Mouse (Mus musculus): ENCODE measurements at regions not wholly inside any gene's neighbourhood (a gene's known extent, or its start where the extent isn't known, plus 50 kb on each side); places are given as distances from the start of the nearest gene placed in this dataset.

GRCm38 (mm10) chr14:48330965-48331622 lies 114.8 kb upstream of the Tmem260 start:
- peak overlapping the region; percentile 44 for H3K4me2 ChIP-seq
- 0 out of 2 replicates have a peak overlapping the region, but pooled peaks have one; percentile 18 for H3K9ac ChIP-seq (replicated peaks)
- no peaks in the 10 kb centered on the region for H3K9me3 ChIP-seq
- H3K36me3 ChIP-seq = no peaks in the 10 kb centered on the region
- ATAC-seq (ENCODE audit: insufficient number of reproducible peaks, insufficient read depth, low FRiP score, low TSS enrichment, low read depth) = peak; percentile 70
- peak overlapping the region; percentile 70 for H3K27ac ChIP-seq
- peaks cover 52% of the 10 kb centered on the region for H3K4me1 ChIP-seq (replicated peaks)
- WGBS = 0% methylated on average over 4 of the region's 4 CpGs
- no peaks in the 10 kb centered on the region for H3K27me3 ChIP-seq
- H3K4me3 ChIP-seq (replicated peaks) = no peak overlapping the region

- Histone ChIP-seq H3K4me2 (peak overlapping the region; percentile 44), H3K4me1 (replicated peaks) (peaks cover 53% of the 10 kb centered on the region), H3K27ac (peak overlapping the region; percentile 70), H3K36me3 (no peaks in the 10 kb centered on the region), H3K4me3 (replicated peaks) (no peak overlapping the region), H3K27me3 (no peaks in the 10 kb centered on the region), H3K9ac (replicated peaks) (no peak overlapping the region), H3K9me3 (no peaks in the 10 kb centered on the region)
- 23% methylated on average over 2 of the region's 2 CpGs for WGBS
- no peak for ATAC-seq (ENCODE audit: insufficient number of reproducible peaks, insufficient read depth, low FRiP score, low TSS enrichment, low read depth)
These were observed 114.3 kb upstream of the Tmem260 start for GRCm38 (mm10) chr14:48331623-48332000.

GRCm38 (mm10) chr14:48332193-48332592 lies 113.7 kb upstream of the Tmem260 start:
- H3K4me2 ChIP-seq = peak overlapping the region; percentile 11; the same call in 1 of the 2 replicates
- no peak overlapping the region for H3K4me3 ChIP-seq (replicated peaks)
- H3K27ac ChIP-seq = peak overlapping the region; percentile 77
- no peaks in the 10 kb centered on the region for H3K9me3 ChIP-seq
- H3K27me3 ChIP-seq = no peaks in the 10 kb centered on the region
- ATAC-seq (ENCODE audit: insufficient number of reproducible peaks, insufficient read depth, low FRiP score, low TSS enrichment, low read depth) = peak; percentile 61; the same call in 1 of the 2 replicates
- H3K4me1 ChIP-seq (replicated peaks) = peaks cover 59% of the 10 kb centered on the region
- H3K9ac ChIP-seq (replicated peaks) = no peak overlapping the region
- WGBS = 11% methylated on average over 2 of the region's 2 CpGs
- no peaks in the 10 kb centered on the region for H3K36me3 ChIP-seq

GRCm38 (mm10) chr14:48332660-48333059 lies 113.3 kb upstream of the Tmem260 start:
- ATAC-seq (ENCODE audit: insufficient number of reproducible peaks, insufficient read depth, low FRiP score, low TSS enrichment, low read depth) = no peak
- Histone ChIP-seq H3K27me3 (no peaks in the 10 kb centered on the region), H3K9me3 (no peaks in the 10 kb centered on the region), H3K36me3 (no peaks in the 10 kb centered on the region), H3K4me2 (peak overlapping the region; percentile 11; the same call in 1 of the 2 replicates), H3K9ac (replicated peaks) (no peak overlapping the region), H3K4me1 (replicated peaks) (peaks cover 59% of the 10 kb centered on the region), H3K27ac (peak overlapping the region; percentile 77), H3K4me3 (replicated peaks) (no peak overlapping the region)
- WGBS = 18% methylated on average over 4 of the region's 4 CpGs

- Histone ChIP-seq H3K27me3 (no peaks in the 10 kb centered on the region), H3K4me3 (replicated peaks) (no peak overlapping the region), H3K4me1 (replicated peaks) (peaks cover 59% of the 10 kb centered on the region), H3K27ac (no peak overlapping the region), H3K36me3 (no peaks in the 10 kb centered on the region), H3K9me3 (no peaks in the 10 kb centered on the region), H3K4me2 (no peak overlapping the region; the same call in 1 of the 2 replicates), H3K9ac (replicated peaks) (no peak overlapping the region)
- ATAC-seq (ENCODE audit: insufficient number of reproducible peaks, insufficient read depth, low FRiP score, low TSS enrichment, low read depth) = no peak
- 37% methylated on average over 8 of the region's 8 CpGs for WGBS
These were observed 111.7 kb upstream of the Tmem260 start for GRCm38 (mm10) chr14:48334106-48334809.

GRCm38 (mm10) chr14:48339434-48339833 lies 106.5 kb upstream of the Tmem260 start:
- H3K4me2 ChIP-seq = no peak overlapping the region
- H3K4me1 ChIP-seq (replicated peaks) = peaks cover 29% of the 10 kb centered on the region
- no peak for ATAC-seq (ENCODE audit: insufficient number of reproducible peaks, insufficient read depth, low FRiP score, low TSS enrichment, low read depth)
- WGBS = 79% methylated on average over 4 of the region's 4 CpGs
- H3K27me3 ChIP-seq = no peaks in the 10 kb centered on the region
- no peak overlapping the region for H3K4me3 ChIP-seq (replicated peaks)
- no peaks in the 10 kb centered on the region for H3K9me3 ChIP-seq
- H3K36me3 ChIP-seq = no peaks in the 10 kb centered on the region
- no peak overlapping the region for H3K27ac ChIP-seq
- H3K9ac ChIP-seq (replicated peaks) = no peak overlapping the region

- H3K9ac ChIP-seq (replicated peaks) = no peak overlapping the region
- no peak overlapping the region for H3K4me3 ChIP-seq (replicated peaks)
- no peaks in the 10 kb centered on the region for H3K27me3 ChIP-seq
- H3K4me2 ChIP-seq = no peak overlapping the region
- H3K4me1 ChIP-seq (replicated peaks) = peaks cover 7% of the 10 kb centered on the region
- no peak for ATAC-seq (ENCODE audit: insufficient number of reproducible peaks, insufficient read depth, low FRiP score, low TSS enrichment, low read depth)
- no peaks in the 10 kb centered on the region for H3K9me3 ChIP-seq
- H3K36me3 ChIP-seq = no peaks in the 10 kb centered on the region
- 68% methylated on average over 7 of the region's 7 CpGs for WGBS
- no peak overlapping the region for H3K27ac ChIP-seq
These were observed 103.0 kb upstream of the Tmem260 start for GRCm38 (mm10) chr14:48342944-48343343.

- H3K27me3 ChIP-seq = no peaks in the 10 kb centered on the region
- no peak overlapping the region for H3K27ac ChIP-seq
- peaks cover 23% of the 10 kb centered on the region for H3K4me1 ChIP-seq (replicated peaks)
- H3K9me3 ChIP-seq = no peaks in the 10 kb centered on the region
- H3K36me3 ChIP-seq = no peaks in the 10 kb centered on the region
- no peak for ATAC-seq (ENCODE audit: insufficient number of reproducible peaks, insufficient read depth, low FRiP score, low TSS enrichment, low read depth)
- no peak overlapping the region for H3K4me3 ChIP-seq (replicated peaks)
- no peak overlapping the region for H3K9ac ChIP-seq (replicated peaks)
- 79% methylated on average over 7 of the region's 7 CpGs for WGBS
- H3K4me2 ChIP-seq = no peak overlapping the region
These were observed 100.0 kb upstream of the Tmem260 start for GRCm38 (mm10) chr14:48345956-48346355.

GRCm38 (mm10) chr14:48349392-48350044 lies 96.4 kb upstream of the Tmem260 start:
- H3K9me3 ChIP-seq = no peaks in the 10 kb centered on the region
- no peaks in the 10 kb centered on the region for H3K27me3 ChIP-seq
- WGBS = 23% methylated on average over 9 of the region's 9 CpGs
- no peak overlapping the region for H3K4me3 ChIP-seq (replicated peaks)
- H3K27ac ChIP-seq = 0 out of 2 replicates have a peak overlapping the region, but pooled peaks have one; percentile 35
- peak; percentile 70 for ATAC-seq (ENCODE audit: insufficient number of reproducible peaks, insufficient read depth, low FRiP score, low TSS enrichment, low read depth)
- no peaks in the 10 kb centered on the region for H3K36me3 ChIP-seq
- peaks cover 24% of the 10 kb centered on the region for H3K4me1 ChIP-seq (replicated peaks)
- no peak overlapping the region for H3K9ac ChIP-seq (replicated peaks)
- H3K4me2 ChIP-seq = peak overlapping the region; percentile 45

GRCm38 (mm10) chr14:48351652-48352051 lies 94.3 kb upstream of the Tmem260 start:
- Histone ChIP-seq H3K9ac (replicated peaks) (no peak overlapping the region), H3K4me3 (replicated peaks) (no peak overlapping the region), H3K4me1 (replicated peaks) (peaks cover 30% of the 10 kb centered on the region), H3K27me3 (no peaks in the 10 kb centered on the region), H3K9me3 (no peaks in the 10 kb centered on the region), H3K27ac (no peak overlapping the region), H3K4me2 (no peak overlapping the region), H3K36me3 (no peaks in the 10 kb centered on the region)
- ATAC-seq (ENCODE audit: insufficient number of reproducible peaks, insufficient read depth, low FRiP score, low TSS enrichment, low read depth) = no peak
- WGBS = 70% methylated on average over 6 of the region's 6 CpGs

- H3K27ac ChIP-seq = no peak overlapping the region
- H3K27me3 ChIP-seq = no peaks in the 10 kb centered on the region
- H3K4me1 ChIP-seq (replicated peaks) = peaks cover 40% of the 10 kb centered on the region
- ATAC-seq (ENCODE audit: insufficient number of reproducible peaks, insufficient read depth, low FRiP score, low TSS enrichment, low read depth) = no peak
- H3K4me2 ChIP-seq = no peak overlapping the region
- no peak overlapping the region for H3K9ac ChIP-seq (replicated peaks)
- no peaks in the 10 kb centered on the region for H3K36me3 ChIP-seq
- H3K9me3 ChIP-seq = no peaks in the 10 kb centered on the region
- H3K4me3 ChIP-seq (replicated peaks) = no peak overlapping the region
These were observed 93.1 kb upstream of the Tmem260 start for GRCm38 (mm10) chr14:48352825-48353224.
